Mouse (Mus musculus) small intestine, adult 2 months (tissue): Measurements from ENCODE around the gene Zfp36l2.

Source experiments
- CTCF ChIP-seq: fragments of 200-500 bp; IDR thresholded peaks from 2 replicates; pipeline ENCODE4 v1.5.1; 2012; ENCODE audit warnings: low read depth, mild to moderate bottlenecking, control low read depth, inconsistent platforms, low read length, moderate library complexity, mixed read lengths; ENCODE audit not compliant: insufficient replicate concordance, insufficient read length; ENCODE audit errors: extremely low read depth
- POLR2A ChIP-seq: fragments of 200-500 bp; IDR thresholded peaks from 2 replicates; pipeline ENCODE4 v1.6.1; 2012; ENCODE audit warnings: low read depth, mild to moderate bottlenecking, control low read depth, inconsistent platforms, low read length, moderate library complexity

DNA sequence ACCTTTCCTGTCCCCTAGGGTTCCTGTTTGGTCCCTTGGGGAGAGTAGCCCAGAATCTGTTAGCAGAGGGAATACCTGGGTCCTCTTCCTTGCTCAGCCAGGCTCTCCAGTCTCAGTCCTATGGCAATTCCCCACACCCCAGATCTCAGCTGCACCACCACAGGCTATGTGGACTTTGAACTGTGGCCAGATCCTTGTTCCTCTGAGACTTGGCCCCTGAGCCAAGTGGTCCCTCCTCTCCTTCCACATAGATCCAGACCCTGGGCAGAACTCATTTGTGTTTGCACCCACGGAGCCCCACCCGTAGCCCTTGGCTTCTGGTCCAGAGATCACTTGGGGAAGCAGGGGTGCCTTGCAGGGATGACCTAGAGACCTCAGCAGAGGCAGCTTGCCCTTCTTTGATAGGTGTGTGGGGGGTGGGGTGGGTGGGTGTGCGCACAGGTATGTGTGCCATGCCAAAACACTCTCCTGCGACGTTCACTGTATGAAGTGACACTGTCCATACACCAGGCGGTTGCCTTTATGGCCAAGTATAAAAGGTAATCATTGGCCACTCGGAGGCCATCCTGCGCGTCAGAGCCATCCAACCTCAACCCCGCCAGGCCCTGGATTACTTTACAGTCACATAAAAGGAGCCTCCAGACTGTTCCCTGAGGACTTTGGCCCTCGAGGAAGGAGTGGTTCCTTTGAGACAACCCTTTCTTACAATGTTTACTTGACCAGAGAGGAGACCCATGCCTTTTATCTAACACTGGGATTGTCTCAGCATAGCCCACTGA lies 50.2 kb downstream of the Zfp36l2 start:
- no peak; the same call in 1 of the 2 replicates for TF ChIP-seq CTCF
- TF ChIP-seq POLR2A, result no peak
